Mouse (Mus musculus) midbrain, embryonic 11.5 days (tissue): ENCODE results near the gene Olfr867. TPM values are rescaled to one million over a fixed set of nuclear protein-coding genes. Genes with fewer than 3 reads are reported as not detected.

ENCODE experiments used
- ATAC-seq: fragments of 200-750 bp; cut with Nextera tagmentation; 2 replicates; pipeline ENCODE4 v1.8.0; 2017; ENCODE audit warnings: moderate TSS enrichment, moderate library complexity; ENCODE audit not compliant: low FRiP score
- DNase-seq: peaks from one replicate; pipeline ENCODE4 v3.0.0; 2015; ENCODE audit warnings: low spot score; ENCODE audit errors: missing footprints
- H3K27ac ChIP-seq: fragments of 300-500 bp; sonication (generic); 2 replicates; pipeline ENCODE4 v1.5.1; 2014; ENCODE audit warnings: low read depth, low read length
- H3K27me3 ChIP-seq: fragments of 300-500 bp; sonication (generic); 2 replicates; pipeline ENCODE4 v1.6.1; 2014; ENCODE audit warnings: mild to moderate bottlenecking, low read length, moderate library complexity, mixed read lengths; ENCODE audit not compliant: control insufficient read depth, insufficient read depth
- H3K36me3 ChIP-seq: fragments of 300-500 bp; sonication (generic); 2 replicates; pipeline ENCODE4 v1.6.1; 2014; ENCODE audit warnings: mild to moderate bottlenecking, low read length, moderate library complexity, mixed read lengths; ENCODE audit not compliant: control insufficient read depth, insufficient read depth
- H3K4me1 ChIP-seq: fragments of 300-500 bp; sonication (generic); 2 replicates; pipeline ENCODE4 v1.6.1; 2014; ENCODE audit warnings: low read length; ENCODE audit not compliant: control insufficient read depth, insufficient read depth
- H3K4me2 ChIP-seq: fragments of 300-500 bp; sonication (generic); 2 replicates; pipeline ENCODE4 v1.6.1; 2014; ENCODE audit warnings: mild to moderate bottlenecking, moderate library complexity
- H3K4me3 ChIP-seq: fragments of 300-500 bp; sonication (generic); 2 replicates; pipeline ENCODE4 v1.5.1; 2014; ENCODE audit warnings: low read depth, low read length
- H3K9ac ChIP-seq: fragments of 300-500 bp; sonication (generic); 2 replicates; pipeline ENCODE4 v1.6.1; 2014; ENCODE audit warnings: low read length
- H3K9me3 ChIP-seq: fragments of 300-500 bp; sonication (generic); 2 replicates; pipeline ENCODE4 v1.6.1; 2016; ENCODE audit warnings: low read length; ENCODE audit not compliant: control insufficient read depth
- whole genome bisulfite sequencing: fragments of 180-500 bp; shearing (Covaris S2); extraction: QIAGEN DNeasy Blood & Tissue Kit; methylation state at CpG from one replicate; pipeline ENCODE4 v1.1.7; 2014; 5-methylcytosine and 5-hydroxymethylcytosine counted together
- microRNA-seq: library from miRNA; unstranded; fragments of <30 nt; microRNA quantifications from one replicate; pipeline ENCODE4, GENCODE M21; 2017
- polyA plus RNA-seq: library from polyadenylated mRNA; unstranded; fragments of >200 nt; fragmentation: Nextera tagmentation; extraction: Ambion mirVana; gene quantifications from 2 replicates; pipeline ENCODE4 v1.2.1, GENCODE M21; 2014

Gene Olfr867
- not detected in 2 replicates for polyA plus RNA-seq

DNA sequence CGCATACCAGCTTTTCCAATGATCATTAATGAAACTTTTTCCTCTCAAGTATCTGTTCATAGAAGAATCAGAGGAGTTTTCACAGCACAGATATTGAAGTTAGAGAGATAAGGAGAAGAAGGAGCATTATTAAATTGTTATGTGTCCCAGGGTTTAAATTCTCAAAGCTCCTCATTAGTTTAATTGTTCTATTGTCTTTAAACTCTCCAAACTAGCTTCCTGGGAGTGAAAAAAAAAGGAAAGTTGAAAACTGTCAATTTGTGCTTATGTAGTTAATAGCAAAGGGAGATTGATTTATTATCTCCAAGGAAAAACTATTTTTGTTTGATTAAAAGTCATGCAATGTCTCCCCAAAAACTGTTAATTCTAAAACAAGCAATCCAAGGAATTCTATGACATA, at the start of gene Olfr867:
Gene Olfr867 (minus strand): TSS at position 101 of the 400 bp plus-strand sequence.
- no peak within 1 kb of the TSS for H3K27ac ChIP-seq
- DNase-seq: no peak
- H3K9ac ChIP-seq: no peak within 1 kb of the TSS
- WGBS: 76% methylated on average over 1 of the region's 1 CpGs
- ATAC-seq: no peak
- H3K4me1 ChIP-seq: no peaks in the 10 kb centered on the region
- no peak within 1 kb of the TSS for H3K4me3 ChIP-seq
- H3K27me3 ChIP-seq: no peaks in the 10 kb centered on the region
- peaks cover 4% of the 10 kb centered on the region; the same call in 1 of the 2 replicates for H3K9me3 ChIP-seq
- no peaks in the 10 kb centered on the region for H3K36me3 ChIP-seq
- H3K4me2 ChIP-seq: no peak within 1 kb of the TSS

DNA sequence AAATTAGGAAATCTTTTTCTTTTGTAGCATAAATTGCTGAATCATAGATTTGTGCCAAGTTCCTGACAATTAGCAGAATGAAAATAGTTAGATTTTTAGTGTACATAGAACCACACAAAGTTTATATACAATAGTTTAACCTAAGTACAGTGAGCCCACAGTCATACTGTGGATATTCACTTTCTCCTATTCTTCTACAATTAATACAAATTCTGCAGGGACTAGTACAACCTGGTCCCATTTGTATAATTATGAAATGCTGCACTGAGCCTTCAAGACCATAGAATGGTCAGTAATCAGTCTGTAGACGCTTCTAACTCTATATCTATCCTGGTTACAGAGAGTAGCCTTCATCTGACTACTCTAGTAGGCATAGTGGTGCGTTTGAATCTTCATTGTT, 41.0 kb upstream of the Olfr867 start, which contains the start of gene Olfr868:
Gene Olfr868 (plus strand): TSS at position 301 of the 400 bp plus-strand sequence.
- Histone ChIP-seq H3K36me3 (no peaks in the 10 kb centered on the region), H3K27me3 (no peaks in the 10 kb centered on the region), H3K9ac (no peak within 1 kb of the TSS), H3K4me1 (no peaks in the 10 kb centered on the region), H3K4me2 (no peak within 1 kb of the TSS), H3K27ac (no peak within 1 kb of the TSS), H3K4me3 (no peak within 1 kb of the TSS), H3K9me3 (peaks cover 8% of the 10 kb centered on the region)
- no peak for DNase-seq
- no peak for ATAC-seq
- 51% methylated on average over 2 of the region's 2 CpGs for WGBS

DNA sequence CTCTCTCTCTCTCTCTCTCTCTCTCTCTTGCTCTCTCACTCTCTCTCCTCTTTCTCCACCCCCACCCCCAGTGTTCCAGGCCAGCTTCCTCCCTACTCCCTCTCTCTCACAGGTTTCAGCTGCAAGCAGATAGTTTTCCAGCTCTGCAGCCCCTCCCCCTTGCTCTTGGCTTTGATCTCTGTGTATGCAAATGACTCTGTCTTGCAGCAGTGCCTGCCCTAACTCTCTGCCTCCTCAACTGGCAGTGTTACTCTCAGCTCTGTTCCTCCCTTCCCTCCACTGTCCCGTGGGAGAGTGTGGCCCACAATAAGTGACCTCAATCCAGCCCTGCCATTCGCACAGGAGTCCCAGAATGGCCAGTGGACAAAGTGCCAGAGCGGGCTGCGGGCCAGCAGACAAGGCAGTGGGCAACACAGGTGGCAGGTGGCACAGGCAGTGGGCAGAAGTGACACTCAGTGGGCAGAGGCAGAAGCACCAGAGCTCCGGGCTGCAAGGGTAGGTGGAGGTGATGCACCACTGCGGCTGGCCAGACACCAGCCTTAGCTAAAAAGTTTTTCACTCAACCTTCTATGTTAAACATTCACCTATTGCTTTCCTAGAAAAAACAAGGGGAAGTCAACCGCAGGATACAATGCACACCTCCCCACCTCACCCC, 16.3 kb upstream of the Olfr867 start:
- Histone ChIP-seq H3K9me3 (peaks cover 17% of the 10 kb centered on the region; the same call in 1 of the 2 replicates), H3K4me1 (no peaks in the 10 kb centered on the region), H3K4me2 (no peak overlapping the region), H3K9ac (no peak overlapping the region), H3K4me3 (no peak overlapping the region), H3K27me3 (no peaks in the 10 kb centered on the region), H3K27ac (no peak overlapping the region), H3K36me3 (no peaks in the 10 kb centered on the region)
- WGBS: 67% methylated on average over 7 of the region's 7 CpGs
- DNase-seq (no peak), ATAC-seq (no peak)

DNA sequence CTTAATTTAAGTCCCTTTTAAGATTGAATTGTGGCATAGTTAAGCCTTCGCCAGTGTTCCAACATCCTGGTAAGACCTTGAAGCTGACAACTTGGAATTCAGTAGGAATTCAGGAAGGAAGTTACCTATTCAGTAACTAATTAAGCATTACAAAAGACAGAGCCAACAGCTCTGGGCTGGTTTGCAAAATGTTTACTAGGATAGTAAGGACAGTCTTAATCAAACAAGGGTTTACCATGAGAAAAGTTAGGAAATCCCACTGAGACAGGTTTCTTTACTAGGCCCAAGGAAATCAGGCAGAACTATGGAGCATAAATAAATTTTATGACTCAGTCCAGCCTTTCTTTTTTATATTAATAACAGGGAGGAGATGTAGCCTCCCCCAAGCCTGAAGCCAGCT, 13.9 kb upstream of the Olfr867 start:
- Histone ChIP-seq H3K4me3 (no peak overlapping the region), H3K9me3 (peaks cover 9% of the 10 kb centered on the region; the same call in 1 of the 2 replicates), H3K4me1 (no peaks in the 10 kb centered on the region), H3K9ac (no peak overlapping the region), H3K36me3 (no peaks in the 10 kb centered on the region), H3K27ac (no peak overlapping the region), H3K4me2 (no peak overlapping the region), H3K27me3 (no peaks in the 10 kb centered on the region)
- ATAC-seq (no peak), DNase-seq (no peak)
- WGBS: 89% methylated on average over 1 of the region's 1 CpGs

DNA sequence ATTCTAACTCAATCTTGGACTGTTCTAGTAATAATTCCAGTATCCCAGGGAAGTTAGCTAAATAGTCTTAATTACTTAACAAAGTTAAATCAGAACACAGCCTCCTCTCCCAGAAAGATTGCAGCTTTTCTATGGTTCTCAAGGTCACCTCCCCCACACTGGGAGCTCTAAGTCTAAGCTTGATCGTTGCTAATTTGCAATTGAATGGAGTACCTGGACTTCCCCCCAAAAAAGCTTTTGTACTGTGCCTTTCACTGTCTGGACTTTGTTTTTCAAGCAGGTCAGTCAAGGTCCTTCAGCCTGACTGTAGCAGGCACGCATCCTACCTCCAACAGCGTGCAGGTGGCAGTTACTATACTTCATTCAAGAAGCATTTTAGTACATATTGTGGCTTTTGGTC, 12.9 kb upstream of the Olfr867 start:
- ATAC-seq (no peak), DNase-seq (no peak)
- Histone ChIP-seq H3K9me3 (peaks cover 9% of the 10 kb centered on the region; the same call in 1 of the 2 replicates), H3K27ac (no peak overlapping the region), H3K4me2 (no peak overlapping the region), H3K4me1 (no peaks in the 10 kb centered on the region), H3K4me3 (no peak overlapping the region), H3K27me3 (no peaks in the 10 kb centered on the region), H3K36me3 (no peaks in the 10 kb centered on the region), H3K9ac (no peak overlapping the region)
- WGBS: 77% methylated on average over 3 of the region's 3 CpGs

DNA sequence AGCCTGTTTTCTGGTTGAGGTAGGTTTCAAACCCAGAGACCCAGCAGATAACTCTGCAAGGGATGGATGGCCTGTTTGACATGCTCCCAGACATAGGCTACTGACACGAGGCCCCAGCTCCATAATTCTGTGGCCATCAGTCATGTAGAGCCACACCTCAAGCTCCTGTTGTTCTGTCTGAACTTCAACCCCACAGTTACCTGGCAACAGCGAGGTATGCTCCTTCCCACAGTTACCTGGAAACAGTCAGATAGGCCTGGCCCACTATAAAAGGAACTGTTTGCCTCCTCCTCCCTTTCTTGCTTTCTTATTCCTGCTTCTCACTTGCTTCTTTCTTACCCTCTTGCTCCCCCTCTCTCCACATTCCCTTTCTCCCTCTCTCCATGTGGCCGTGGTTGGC, 9.4 kb downstream of the Olfr867 start:
- H3K9me3 ChIP-seq: peaks cover 8% of the 10 kb centered on the region; the same call in 1 of the 2 replicates
- no peak overlapping the region for H3K27ac ChIP-seq
- H3K27me3 ChIP-seq: no peaks in the 10 kb centered on the region
- H3K36me3 ChIP-seq: no peaks in the 10 kb centered on the region
- 76% methylated on average over 3 of the region's 3 CpGs for WGBS
- H3K4me3 ChIP-seq: no peak overlapping the region
- no peak overlapping the region for H3K4me2 ChIP-seq
- ATAC-seq (no peak), DNase-seq (no peak)
- H3K9ac ChIP-seq: no peak overlapping the region
- H3K4me1 ChIP-seq: no peaks in the 10 kb centered on the region

DNA sequence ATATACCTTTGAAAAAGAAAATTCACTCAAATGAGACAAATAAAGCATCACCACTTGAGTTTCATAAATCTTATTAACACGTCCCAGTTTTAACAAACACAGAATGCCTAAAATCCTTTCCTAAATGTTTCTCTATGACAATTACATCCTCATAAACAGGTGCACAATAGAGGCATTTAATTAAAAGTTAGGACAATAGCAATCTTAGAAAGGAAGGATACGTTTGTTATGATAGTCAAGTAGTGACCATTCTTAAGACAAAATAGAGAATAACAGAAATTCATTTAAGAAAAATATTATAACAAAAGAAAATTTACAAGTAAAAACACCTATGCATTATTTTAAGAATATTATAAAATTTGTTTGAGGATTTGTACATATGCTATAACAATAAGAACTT, 29.4 kb downstream of the Olfr867 start, which contains the start of gene Olfr866:
Gene Olfr866 (minus strand): TSS at position 101 of the 400 bp plus-strand sequence.
- no peak within 1 kb of the TSS for H3K4me2 ChIP-seq
- no peaks in the 10 kb centered on the region for H3K36me3 ChIP-seq
- 78% methylated on average over 2 of the region's 2 CpGs for WGBS
- ATAC-seq (no peak), DNase-seq (no peak)
- H3K9me3 ChIP-seq: peaks cover 3% of the 10 kb centered on the region; the same call in 1 of the 2 replicates
- H3K4me1 ChIP-seq: no peaks in the 10 kb centered on the region
- no peak within 1 kb of the TSS for H3K4me3 ChIP-seq
- H3K27me3 ChIP-seq: no peaks in the 10 kb centered on the region
- no peak within 1 kb of the TSS for H3K9ac ChIP-seq
- no peak within 1 kb of the TSS for H3K27ac ChIP-seq

Small RNAs within 50 kb of the gene (microRNA-seq; reads per million reads assigned to microRNA genes)
- gene Gm26231: not detected
- not detected for gene Gm44395

Other genes starting within 250 kb of the Olfr867 start
- gene Olfr860, start 207.8 kb downstream of the Olfr867 start, polyA plus RNA-seq: not detected in 2 replicates
- gene Olfr862, start 169.6 kb downstream of the Olfr867 start, polyA plus RNA-seq: not detected in 2 replicates
- 0.25 TPM in 2 replicates for gene Olfr77, start 140.7 kb downstream of the Olfr867 start, polyA plus RNA-seq
- gene Olfr866, start 29.5 kb downstream of the Olfr867 start, polyA plus RNA-seq: not detected in 2 replicates
- not detected in 2 replicates for gene Olfr868, start 41.1 kb upstream of the Olfr867 start, polyA plus RNA-seq
- gene Olfr869, start 71.4 kb upstream of the Olfr867 start, polyA plus RNA-seq: not detected in 2 replicates
- gene Olfr870, start 116.5 kb upstream of the Olfr867 start, polyA plus RNA-seq: not detected in 2 replicates
- gene Olfr871, start 154.6 kb upstream of the Olfr867 start, polyA plus RNA-seq: not detected in 2 replicates
- not detected in 2 replicates for gene Olfr872, start 179.6 kb upstream of the Olfr867 start, polyA plus RNA-seq
- not detected in 2 replicates for gene Olfr39, start 224.8 kb upstream of the Olfr867 start, polyA plus RNA-seq
- gene Olfr873, start 241.0 kb upstream of the Olfr867 start, polyA plus RNA-seq: not detected in 2 replicates